Mouse (Mus musculus) intestine, embryonic 14.5 days (tissue): ENCODE results near the gene Pip5k1b. TPM values are rescaled to one million over a fixed set of nuclear protein-coding genes. Genes with fewer than 3 reads are reported as not detected.

Experiments
- ATAC-seq: fragments of 200-750 bp; cut with Nextera tagmentation; replicated peaks from 2 replicates; pipeline ENCODE4 v1.8.0; 2017; ENCODE audit warnings: low read depth, moderate number of reproducible peaks, moderate TSS enrichment, moderate library complexity; ENCODE audit not compliant: low FRiP score, low TSS enrichment
- DNase-seq: peaks from one replicate; pipeline ENCODE4 v3.0.0-alpha.2; 2018; ENCODE audit warnings: low spot score
- H3K27ac ChIP-seq: fragments of 300-500 bp; sonication (generic); 2 replicates; pipeline ENCODE4 v1.5.1; 2014; ENCODE audit warnings: low read depth, mild to moderate bottlenecking, control low read depth
- H3K27me3 ChIP-seq: fragments of 300-500 bp; sonication (generic); replicated peaks from 2 replicates; pipeline ENCODE4 v1.6.1; 2014; ENCODE audit warnings: low read length, control low read depth; ENCODE audit not compliant: control insufficient read depth, insufficient read depth
- H3K36me3 ChIP-seq: fragments of 300-500 bp; sonication (generic); 2 replicates; pipeline ENCODE4 v1.6.1; 2014; ENCODE audit warnings: low read length, control low read depth; ENCODE audit not compliant: control insufficient read depth, insufficient read depth
- H3K4me1 ChIP-seq: fragments of 300-500 bp; sonication (generic); replicated peaks from 2 replicates; pipeline ENCODE4 v1.6.1; 2014; ENCODE audit warnings: low read length, control low read depth, mixed read lengths; ENCODE audit not compliant: control insufficient read depth, insufficient read depth
- H3K4me2 ChIP-seq: fragments of 300-500 bp; sonication (generic); 2 replicates; pipeline ENCODE4 v1.6.1; 2014; ENCODE audit warnings: low read length
- H3K4me3 ChIP-seq: fragments of 300-500 bp; sonication (generic); 2 replicates; pipeline ENCODE4 v1.5.1; 2014; ENCODE audit warnings: low read depth, low read length, control low read depth, mixed read lengths
- H3K9ac ChIP-seq: fragments of 300-500 bp; sonication (generic); 2 replicates; pipeline ENCODE4 v1.6.1; 2014; ENCODE audit warnings: mild to moderate bottlenecking, low read length
- H3K9me3 ChIP-seq: fragments of 300-500 bp; sonication (generic); 2 replicates; pipeline ENCODE4 v1.6.1; 2016; ENCODE audit warnings: low read length, control low read depth; ENCODE audit not compliant: control insufficient read depth
- WGBS: fragments of 180-500 bp; shearing (Covaris S2); extraction: QIAGEN DNeasy Blood & Tissue Kit; methylation state at CpG from one replicate; pipeline ENCODE4 v1.1.7; 2014; 5-methylcytosine and 5-hydroxymethylcytosine counted together
- polyA plus RNA-seq: library from polyadenylated mRNA; unstranded; fragments of >200 nt; fragmentation: Nextera tagmentation; extraction: Ambion mirVana; gene quantifications from 2 replicates; pipeline ENCODE4 v1.2.1, GENCODE M21; 2014

The Pip5k1b gene
- polyA plus RNA-seq, 1 experiment from 2014 or later, result 12.4 TPM

GRCm38 (mm10) chr19:24527613-24527948 lies 28.1 kb downstream of the Pip5k1b start:
- no peak overlapping the region for H3K9ac ChIP-seq
- WGBS, result 83% methylated on average over 5 of the region's 5 CpGs
- H3K4me2 ChIP-seq, result no peak overlapping the region
- no peak overlapping the region for H3K27ac ChIP-seq
- no peaks in the 10 kb centered on the region for H3K9me3 ChIP-seq
- no peaks in the 10 kb centered on the region for H3K36me3 ChIP-seq
- DNase-seq, result no peak
- H3K27me3 ChIP-seq, result no peaks in the 10 kb centered on the region
- no peak overlapping the region for H3K4me3 ChIP-seq
- no peak for ATAC-seq
- no peaks in the 10 kb centered on the region for H3K4me1 ChIP-seq

DNA sequence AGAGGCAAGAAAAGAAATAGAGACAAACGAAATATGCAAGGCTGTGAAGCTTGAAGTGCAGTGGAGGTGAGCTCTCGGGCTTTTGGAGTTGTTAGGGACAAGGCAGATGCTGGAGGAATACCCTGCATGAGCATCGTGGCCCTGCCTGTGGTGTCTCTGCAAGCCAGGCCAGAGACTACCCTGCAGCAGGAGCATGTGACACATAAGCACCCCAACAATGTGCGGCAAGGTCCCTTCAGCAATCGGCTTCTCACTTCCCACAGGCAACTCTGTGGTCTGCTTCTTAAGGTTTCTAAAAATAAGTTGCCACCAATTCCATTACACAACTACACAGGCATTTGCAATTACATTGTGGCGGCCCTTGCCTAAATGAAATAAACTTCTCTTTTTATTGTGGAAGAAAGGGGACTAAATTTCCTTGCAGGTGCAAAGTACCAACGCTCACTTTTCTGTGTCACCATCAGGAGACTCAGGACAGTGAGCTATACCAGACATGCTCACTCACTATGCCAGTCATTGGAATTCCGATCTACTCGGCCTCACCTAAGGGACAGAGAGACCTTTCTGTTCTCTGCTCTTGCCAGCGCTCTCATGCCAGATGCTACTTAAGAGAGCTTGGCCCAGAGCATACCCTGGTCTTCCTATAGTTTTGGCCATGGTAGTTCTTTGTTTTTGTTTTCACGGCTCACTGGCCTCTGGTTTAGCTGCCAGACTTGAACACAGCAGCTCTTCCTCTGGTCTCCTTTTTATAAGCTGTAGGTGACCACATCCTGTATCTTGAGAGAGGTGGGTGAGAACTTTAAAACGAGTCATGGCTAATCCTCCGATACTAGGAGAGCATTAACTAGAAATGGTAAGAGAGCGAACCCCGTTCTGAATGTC lies 28.7 kb downstream of the Pip5k1b start:
- Histone ChIP-seq H3K9me3 (no peaks in the 10 kb centered on the region), H3K36me3 (no peaks in the 10 kb centered on the region), H3K4me3 (no peak overlapping the region), H3K9ac (no peak overlapping the region), H3K4me2 (no peak overlapping the region), H3K27me3 (no peaks in the 10 kb centered on the region), H3K27ac (no peak overlapping the region), H3K4me1 (no peaks in the 10 kb centered on the region)
- WGBS, result 74% methylated on average over 15 of the region's 15 CpGs
- no peak for DNase-seq
- ATAC-seq, result no peak

- WGBS, result 67% methylated on average over 15 of the region's 15 CpGs
- Histone ChIP-seq H3K27me3 (no peaks in the 10 kb centered on the region), H3K9me3 (no peaks in the 10 kb centered on the region), H3K9ac (no peak overlapping the region), H3K4me3 (no peak overlapping the region), H3K36me3 (no peaks in the 10 kb centered on the region), H3K4me2 (no peak overlapping the region), H3K27ac (no peak overlapping the region), H3K4me1 (no peaks in the 10 kb centered on the region)
- ATAC-seq (no peak), DNase-seq (no peak)
Observed at GRCm38 (mm10) chr19:24523476-24524313, 32.0 kb downstream of the Pip5k1b start.

- H3K36me3 ChIP-seq, result no peaks in the 10 kb centered on the region
- no peak overlapping the region for H3K4me2 ChIP-seq
- H3K4me1 ChIP-seq, result no peaks in the 10 kb centered on the region
- H3K9me3 ChIP-seq, result no peaks in the 10 kb centered on the region
- DNase-seq, result no peak
- H3K9ac ChIP-seq, result no peak overlapping the region
- no peak for ATAC-seq
- H3K27me3 ChIP-seq, result no peaks in the 10 kb centered on the region
- no peak overlapping the region for H3K27ac ChIP-seq
- 82% methylated on average over 7 of the region's 7 CpGs for WGBS
- no peak overlapping the region for H3K4me3 ChIP-seq
Observed at GRCm38 (mm10) chr19:24521997-24522396, 33.7 kb downstream of the Pip5k1b start.

GRCm38 (mm10) chr19:24521146-24521545 lies 34.5 kb downstream of the Pip5k1b start:
- WGBS, result 62% methylated on average over 9 of the region's 9 CpGs
- no peak for ATAC-seq
- Histone ChIP-seq H3K36me3 (no peaks in the 10 kb centered on the region), H3K9me3 (no peaks in the 10 kb centered on the region), H3K27ac (no peak overlapping the region), H3K4me3 (no peak overlapping the region), H3K4me1 (no peaks in the 10 kb centered on the region), H3K9ac (no peak overlapping the region), H3K27me3 (no peaks in the 10 kb centered on the region), H3K4me2 (no peak overlapping the region)
- DNase-seq, result no peak

GRCm38 (mm10) chr19:24519732-24520409 lies 35.8 kb downstream of the Pip5k1b start:
- ATAC-seq (no peak), DNase-seq (no peak)
- H3K9me3 ChIP-seq, result no peaks in the 10 kb centered on the region
- no peak overlapping the region for H3K9ac ChIP-seq
- H3K4me3 ChIP-seq, result no peak overlapping the region
- WGBS, result 71% methylated on average over 6 of the region's 6 CpGs
- no peaks in the 10 kb centered on the region for H3K27me3 ChIP-seq
- no peaks in the 10 kb centered on the region for H3K36me3 ChIP-seq
- no peak overlapping the region for H3K4me2 ChIP-seq
- H3K4me1 ChIP-seq, result no peaks in the 10 kb centered on the region
- no peak overlapping the region for H3K27ac ChIP-seq

GRCm38 (mm10) chr19:24518384-24518783 lies 37.3 kb downstream of the Pip5k1b start:
- Histone ChIP-seq H3K4me2 (no peak overlapping the region), H3K4me1 (no peaks in the 10 kb centered on the region), H3K9me3 (no peaks in the 10 kb centered on the region), H3K36me3 (no peaks in the 10 kb centered on the region), H3K27me3 (no peaks in the 10 kb centered on the region), H3K4me3 (no peak overlapping the region), H3K27ac (no peak overlapping the region), H3K9ac (no peak overlapping the region)
- ATAC-seq, result no peak
- no peak for DNase-seq

GRCm38 (mm10) chr19:24517057-24517456 lies 38.6 kb downstream of the Pip5k1b start:
- ATAC-seq, result no peak
- WGBS, result 53% methylated on average over 7 of the region's 7 CpGs
- DNase-seq, result no peak
- H3K9me3 ChIP-seq, result no peaks in the 10 kb centered on the region
- H3K4me2 ChIP-seq, result no peak overlapping the region
- no peak overlapping the region for H3K27ac ChIP-seq
- no peak overlapping the region for H3K4me3 ChIP-seq
- H3K36me3 ChIP-seq, result no peaks in the 10 kb centered on the region
- H3K4me1 ChIP-seq, result no peaks in the 10 kb centered on the region
- H3K27me3 ChIP-seq, result no peaks in the 10 kb centered on the region
- no peak overlapping the region for H3K9ac ChIP-seq
